Mouse (Mus musculus) kidney, postnatal 0 days (tissue): ENCODE results near the gene Ifi27. TPM values are rescaled to one million over a fixed set of nuclear protein-coding genes. Genes with fewer than 3 reads are reported as not detected.
"Not testable (repeated sequence)": the region's sequence is repeated elsewhere in the genome, so short reads cannot be mapped to it uniquely, and the experiment has no call there.

Source experiments
- ATAC-seq: fragments of 200-750 bp; cut with Nextera tagmentation; replicated peaks from 2 replicates; pipeline ENCODE4 v1.8.0; 2017; ENCODE audit warnings: low read depth, moderate number of reproducible peaks, moderate TSS enrichment, moderate library complexity; ENCODE audit not compliant: low FRiP score
- DNase-seq: peaks from one replicate; pipeline ENCODE4 v3.0.0-alpha.2; 2016; ENCODE audit warnings: low spot score
- H3K27ac ChIP-seq: fragments of 300-500 bp; sonication (generic); 2 replicates; pipeline ENCODE4 v1.5.1; 2014; ENCODE audit warnings: mild to moderate bottlenecking
- H3K27me3 ChIP-seq: fragments of 300-500 bp; sonication (generic); 2 replicates; pipeline ENCODE4 v1.6.1; 2014; ENCODE audit warnings: low read length, mixed read lengths; ENCODE audit not compliant: insufficient read depth
- H3K36me3 ChIP-seq: fragments of 300-500 bp; sonication (generic); 2 replicates; pipeline ENCODE4 v1.6.1; 2014; ENCODE audit warnings: low read length, mixed read lengths; ENCODE audit not compliant: insufficient read depth
- H3K4me1 ChIP-seq: fragments of 300-500 bp; sonication (generic); replicated peaks from 2 replicates; pipeline ENCODE4 v1.6.1; 2014; ENCODE audit warnings: antibody characterized with exemption, low read length, mixed read lengths; ENCODE audit not compliant: insufficient read depth
- H3K4me2 ChIP-seq: fragments of 300-500 bp; sonication (generic); 2 replicates; pipeline ENCODE4 v1.6.1; 2014; ENCODE audit warnings: mild to moderate bottlenecking, low read length, moderate library complexity, mixed read lengths
- H3K4me3 ChIP-seq: fragments of 300-500 bp; sonication (generic); replicated peaks from 2 replicates; pipeline ENCODE4 v1.5.1; 2014; ENCODE audit warnings: low read depth, low read length
- H3K9ac ChIP-seq: fragments of 300-500 bp; sonication (generic); 2 replicates; pipeline ENCODE4 v1.6.1; 2014; ENCODE audit warnings: low read depth, low read length
- H3K9me3 ChIP-seq: fragments of 300-500 bp; sonication (generic); replicated peaks from 2 replicates; pipeline ENCODE4 v1.6.1; 2016; ENCODE audit warnings: low read length, inconsistent platforms, mixed read lengths
- CTCF ChIP-seq: IDR thresholded peaks from 2 replicates; pipeline ENCODE4 v1.5.1; 2016; ENCODE audit warnings: antibody characterized with exemption, low read depth, mild to moderate bottlenecking, moderate library complexity
- WGBS: fragments of 180-500 bp; shearing (Covaris S2); extraction: QIAGEN DNeasy Blood & Tissue Kit; methylation state at CpG from one replicate; pipeline ENCODE4 v1.1.7; 2014; 5-methylcytosine and 5-hydroxymethylcytosine counted together
- polyA plus RNA-seq: library from polyadenylated mRNA; unstranded; fragments of >200 nt; fragmentation: Nextera tagmentation; extraction: Ambion mirVana; gene quantifications from 2 replicates; pipeline ENCODE4 v1.2.1, GENCODE M21; 2015

Gene Ifi27
- polyA plus RNA-seq, 1 experiment from 2014 or later = 37.5 TPM

DNA sequence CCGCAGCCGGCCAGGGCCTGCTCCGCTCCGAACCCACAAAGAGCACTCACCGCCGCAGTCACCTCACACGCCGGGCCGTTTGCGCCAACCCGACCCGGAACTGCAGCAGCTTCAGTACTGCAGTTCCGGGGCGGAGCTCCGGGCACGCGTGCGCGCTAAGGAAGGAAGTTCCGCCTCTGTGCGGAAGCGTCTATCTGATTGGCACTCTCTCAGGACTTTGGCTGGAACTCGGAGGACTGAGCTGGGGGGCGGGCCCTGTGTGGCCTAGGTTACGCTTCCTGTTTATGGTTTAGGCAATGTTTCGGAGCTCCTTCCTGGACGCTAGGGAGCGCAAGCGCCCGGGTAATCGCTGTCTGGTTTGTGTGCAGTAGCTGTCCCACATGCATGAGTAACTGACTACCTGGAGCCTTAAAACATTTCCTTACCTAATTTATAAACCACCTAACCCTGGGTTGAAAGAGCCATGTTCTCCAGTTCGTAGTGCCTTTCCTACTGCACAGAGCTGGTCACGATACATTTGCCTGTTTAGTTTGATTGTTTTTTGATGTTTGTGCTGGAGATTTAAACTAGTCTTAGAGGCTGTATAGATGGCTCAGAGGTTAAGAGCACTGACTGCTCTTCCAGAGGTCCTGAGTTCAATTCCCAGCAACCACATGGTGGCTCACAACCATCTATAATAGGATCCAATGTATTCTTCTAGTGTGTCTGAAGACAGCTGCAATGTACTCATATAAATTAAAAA lies 8.1 kb upstream of the Ifi27 start, which contains the start of gene Ddx24:
Gene Ddx24 (minus strand): TSS at position 102 of the 742 bp plus-strand sequence.
- H3K4me1 ChIP-seq = 0 out of 2 replicates have a peak, but pooled peaks cover 6% of the 10 kb centered on the region
- H3K9me3 ChIP-seq = no peaks in the 10 kb centered on the region
- peak within 1 kb of the TSS; percentile 87 for H3K4me2 ChIP-seq
- peak within 1 kb of the TSS; percentile 42; the same call in 1 of the 2 replicates for H3K27ac ChIP-seq
- 2% methylated on average over 33 of the region's 33 CpGs for WGBS
- H3K9ac ChIP-seq = peak within 1 kb of the TSS; percentile 89
- peak; percentile 99 for ATAC-seq
- DNase-seq = peak; percentile 100
- peak within 1 kb of the TSS; percentile 96 for H3K4me3 ChIP-seq
- H3K27me3 ChIP-seq = no peaks in the 10 kb centered on the region
- TF ChIP-seq CTCF = peak; percentile 91
- H3K36me3 ChIP-seq = 0 out of 2 replicates have a peak, but pooled peaks cover 12% of the 10 kb centered on the region

DNA sequence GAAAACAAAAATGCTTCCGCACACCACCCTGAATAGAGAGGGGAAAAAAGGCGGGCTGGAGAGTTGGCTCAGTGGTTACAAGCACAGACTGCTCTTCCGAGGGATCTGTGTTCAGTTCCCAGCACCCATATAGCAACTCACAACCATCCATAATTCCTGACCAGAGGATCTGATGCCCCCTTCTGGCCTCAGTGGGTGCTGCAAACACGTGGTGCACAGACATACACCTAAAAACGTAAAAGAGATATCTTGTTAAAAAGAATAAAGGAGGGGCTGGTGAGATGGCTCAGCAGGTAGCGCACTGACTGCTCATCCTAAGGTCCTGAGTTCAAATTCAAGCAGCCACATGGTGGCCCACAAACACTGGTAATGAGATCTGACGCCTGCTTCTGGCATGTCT lies 7.3 kb upstream of the Ifi27 start:
- Histone ChIP-seq H3K9me3 (no peaks in the 10 kb centered on the region), H3K4me3 (no peak overlapping the region), H3K4me1 (0 out of 2 replicates have a peak, but pooled peaks cover under 1% of the 10 kb centered on the region), H3K36me3 (0 out of 2 replicates have a peak, but pooled peaks cover 8% of the 10 kb centered on the region), H3K27ac (no peak overlapping the region), H3K27me3 (no peaks in the 10 kb centered on the region), H3K4me2 (no peak overlapping the region), H3K9ac (no peak overlapping the region)
- peak; percentile 18; the same call in 1 of the 2 replicates for TF ChIP-seq CTCF
- 93% methylated on average over 7 of the region's 7 CpGs for WGBS
- DNase-seq = no peak
- no peak for ATAC-seq

DNA sequence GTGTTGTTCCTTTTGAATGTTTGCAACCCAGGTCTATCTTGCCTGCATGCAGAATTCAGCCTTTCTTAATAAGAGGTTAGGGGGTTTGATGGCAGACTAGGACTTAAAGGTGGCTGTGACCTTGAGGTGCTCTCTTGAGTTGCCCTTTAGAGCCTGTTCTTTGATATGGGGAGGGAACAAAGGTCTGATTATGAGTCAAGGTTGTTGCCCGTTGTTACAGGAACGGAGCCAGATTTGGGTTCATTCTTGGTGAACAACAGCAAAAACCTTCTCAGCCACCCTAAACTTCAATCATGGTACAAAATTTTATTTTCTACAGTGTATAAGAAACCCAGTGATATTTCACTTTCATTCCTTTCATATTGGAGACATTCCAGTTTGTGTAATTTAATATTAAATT lies 581 bp upstream of the Ifi27 start:
- 0 out of 2 replicates have a peak, but pooled peaks cover 4% of the 10 kb centered on the region for H3K36me3 ChIP-seq
- no peaks in the 10 kb centered on the region for H3K9me3 ChIP-seq
- peak overlapping the region; percentile 85; the same call in 1 of the 2 replicates for H3K27ac ChIP-seq
- no peaks in the 10 kb centered on the region for H3K27me3 ChIP-seq
- TF ChIP-seq CTCF = no peak
- no peak for DNase-seq
- no peak overlapping the region for H3K4me2 ChIP-seq
- no peak for ATAC-seq
- no peak overlapping the region for H3K4me3 ChIP-seq
- no peaks in the 10 kb centered on the region for H3K4me1 ChIP-seq
- WGBS = 77% methylated on average over 2 of the region's 2 CpGs
- no peak overlapping the region for H3K9ac ChIP-seq

DNA sequence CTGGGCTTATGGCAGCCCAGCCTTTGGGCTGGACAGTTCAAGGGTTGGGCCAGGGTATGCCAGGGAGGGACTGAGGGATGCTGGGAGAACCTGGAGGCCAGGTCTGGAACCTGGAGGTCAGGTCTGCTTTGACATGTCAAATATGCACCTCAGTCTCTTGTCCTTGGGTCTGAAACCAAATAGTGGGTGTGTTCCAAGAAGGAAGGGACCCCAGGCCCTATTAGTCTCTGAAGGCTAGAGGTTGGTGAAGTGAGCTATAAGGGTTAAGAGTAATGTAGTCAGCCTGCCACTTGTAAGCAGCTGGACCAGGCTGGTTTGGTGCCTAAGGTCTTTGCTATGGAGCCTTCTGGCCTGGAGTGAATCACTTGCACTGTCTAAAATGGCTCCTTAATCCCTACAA lies 850 bp downstream of the Ifi27 start:
- no peak for TF ChIP-seq CTCF
- Histone ChIP-seq H3K9me3 (no peaks in the 10 kb centered on the region), H3K36me3 (0 out of 2 replicates have a peak, but pooled peaks cover 4% of the 10 kb centered on the region), H3K4me1 (no peaks in the 10 kb centered on the region), H3K4me3 (no peak overlapping the region), H3K9ac (no peak overlapping the region), H3K27me3 (no peaks in the 10 kb centered on the region), H3K27ac (peak overlapping the region; percentile 85), H3K4me2 (no peak overlapping the region)
- DNase-seq (no peak), ATAC-seq (0 out of 2 replicates have a peak, but pooled peaks have one; percentile 4)

DNA sequence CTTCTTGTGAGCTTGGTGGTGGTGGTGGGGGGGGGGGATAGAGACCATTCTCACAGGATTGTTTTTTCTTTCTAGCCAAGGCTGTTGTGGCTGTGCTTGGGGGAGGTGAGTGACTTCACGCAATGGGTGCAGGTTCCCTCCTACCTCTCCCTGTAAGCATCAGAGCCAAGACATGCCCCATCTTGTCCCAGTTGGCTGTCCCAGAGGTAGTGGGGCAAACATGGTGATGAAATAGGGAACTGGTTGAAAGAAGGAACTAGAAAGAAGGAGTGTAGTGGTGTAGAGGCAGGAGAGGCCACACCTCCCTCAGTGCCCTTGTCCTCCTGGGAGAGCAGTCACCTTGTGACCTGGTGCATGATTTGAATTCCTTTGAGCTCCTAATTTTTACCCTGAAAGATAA lies 3.6 kb downstream of the Ifi27 start:
- WGBS = 83% methylated on average over 1 of the region's 1 CpGs
- Histone ChIP-seq H3K27me3 (no peaks in the 10 kb centered on the region), H3K9ac (no peak overlapping the region), H3K9me3 (no peaks in the 10 kb centered on the region), H3K36me3 (0 out of 2 replicates have a peak, but pooled peaks cover 4% of the 10 kb centered on the region), H3K4me3 (no peak overlapping the region), H3K4me1 (no peaks in the 10 kb centered on the region), H3K4me2 (no peak overlapping the region), H3K27ac (no peak overlapping the region)
- ATAC-seq (no peak), DNase-seq (no peak)
- TF ChIP-seq CTCF = no peak

DNA sequence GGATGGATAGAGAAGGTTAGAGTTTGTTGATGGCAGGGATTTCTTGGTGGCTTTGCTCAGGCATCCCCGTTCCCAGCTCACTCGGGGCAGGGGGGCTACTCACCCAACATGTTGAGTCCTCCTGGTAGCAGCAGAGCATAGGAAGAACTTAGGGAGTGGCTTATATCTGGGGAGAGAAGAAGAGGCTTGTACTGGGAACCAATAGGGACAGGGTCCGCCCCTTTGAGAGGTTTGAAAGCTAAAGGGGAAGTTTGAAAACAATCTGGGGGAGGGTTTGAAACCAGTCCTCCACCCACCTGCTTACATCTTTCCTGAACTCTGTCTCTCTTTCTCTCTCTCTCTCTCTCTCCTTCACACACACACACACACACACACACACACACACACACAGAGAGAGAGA lies 9.5 kb downstream of the Ifi27 start, which contains the start of gene Ifi27l2a:
Gene Ifi27l2a (minus strand): TSS at position 157 of the 400 bp plus-strand sequence.
- DNase-seq (peak; percentile 70), ATAC-seq (no peak; the same call in 1 of the 2 replicates)
- Histone ChIP-seq H3K4me3 (peak within 1 kb of the TSS; percentile 1; the same call in 1 of the 2 replicates), H3K4me2 (peak within 1 kb of the TSS; percentile 41), H3K27me3 (no peaks in the 10 kb centered on the region), H3K9ac (no peak within 1 kb of the TSS), H3K36me3 (no peaks in the 10 kb centered on the region), H3K9me3 (no peaks in the 10 kb centered on the region), H3K27ac (no peak within 1 kb of the TSS), H3K4me1 (no peaks in the 10 kb centered on the region)
- no peak for TF ChIP-seq CTCF
- WGBS = 52% methylated on average over 3 of the region's 3 CpGs

DNA sequence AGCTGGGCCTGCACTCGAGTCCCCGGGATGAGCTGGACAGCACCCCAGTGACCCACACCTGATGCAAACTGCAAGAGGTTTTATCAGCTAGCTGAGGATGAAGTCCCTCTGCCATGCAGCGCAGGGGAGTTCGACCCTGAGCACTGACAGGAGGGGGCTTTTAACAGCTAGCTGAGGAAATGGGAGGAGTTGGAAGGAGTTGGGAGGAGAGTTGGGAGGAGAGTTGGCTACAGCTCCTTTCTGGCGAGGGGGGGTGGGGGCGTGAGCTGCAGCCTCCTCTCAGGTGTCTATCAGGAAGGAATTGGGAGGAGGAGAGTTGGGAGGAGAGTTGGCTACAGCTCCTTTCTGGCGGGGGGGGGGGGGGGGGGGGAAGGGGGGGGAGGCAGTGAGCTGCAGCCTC lies 10.2 kb downstream of the Ifi27 start:
- ATAC-seq, H3K4me3 ChIP-seq, H3K9me3 ChIP-seq, H3K36me3 ChIP-seq, H3K9ac ChIP-seq, H3K4me1 ChIP-seq, H3K4me2 ChIP-seq, H3K27ac ChIP-seq, H3K27me3 ChIP-seq, DNase-seq: not testable (repeated sequence)
- WGBS = 22% methylated on average over 6 of the region's 7 CpGs
